Mouse (Mus musculus) neural tube, embryonic 14.5 days (tissue): ENCODE measurements around the gene Lmx1b. TPM values are rescaled to one million over a fixed set of nuclear protein-coding genes. Genes with fewer than 3 reads are reported as not detected.
A peak's percentile ranks its signal among the peaks of the same experiment; 100 is the strongest.

Experiments used
- ATAC-seq: fragments of 200-750 bp; cut with Nextera tagmentation; 2 replicates; pipeline ENCODE4 v1.8.0; 2017; ENCODE audit warnings: low read depth, mild to moderate bottlenecking, moderate TSS enrichment, moderate library complexity
- H3K27ac ChIP-seq: fragments of 300-500 bp; sonication (generic); 2 replicates; pipeline ENCODE4 v1.5.1; 2014; ENCODE audit warnings: low read depth, mild to moderate bottlenecking, control low read depth, low read length, moderate library complexity, mixed read lengths
- H3K27me3 ChIP-seq: fragments of 300-500 bp; sonication (generic); 2 replicates; pipeline ENCODE4 v1.6.1; 2014; ENCODE audit warnings: low read length; ENCODE audit not compliant: control insufficient read depth, insufficient read depth
- H3K36me3 ChIP-seq: fragments of 300-500 bp; sonication (generic); 2 replicates; pipeline ENCODE4 v1.6.1; 2014; ENCODE audit warnings: low read length, mixed read lengths; ENCODE audit not compliant: control insufficient read depth, insufficient read depth
- H3K4me1 ChIP-seq: fragments of 300-500 bp; sonication (generic); 2 replicates; pipeline ENCODE4 v1.6.1; 2014; ENCODE audit warnings: low read length; ENCODE audit not compliant: control insufficient read depth, insufficient read depth
- H3K4me2 ChIP-seq: fragments of 300-500 bp; sonication (generic); 2 replicates; pipeline ENCODE4 v1.6.1; 2014; ENCODE audit warnings: mild to moderate bottlenecking, low read depth, low read length, control low read depth
- H3K4me3 ChIP-seq: fragments of 300-500 bp; sonication (generic); 2 replicates; pipeline ENCODE4 v1.5.1; 2014; ENCODE audit warnings: low read depth, low read length, control low read depth, mixed read lengths
- H3K9ac ChIP-seq: fragments of 300-500 bp; sonication (generic); replicated peaks from 2 replicates; pipeline ENCODE4 v1.6.1; 2014; ENCODE audit warnings: low read depth, mild to moderate bottlenecking, control low read depth, low read length, mixed read lengths
- H3K9me3 ChIP-seq: fragments of 300-500 bp; sonication (generic); 2 replicates; pipeline ENCODE4 v1.6.1; 2016; ENCODE audit warnings: low read length; ENCODE audit not compliant: control insufficient read depth
- WGBS: fragments of 180-500 bp; shearing (Covaris S2); extraction: QIAGEN DNeasy Blood & Tissue Kit; methylation state at CpG from one replicate; pipeline ENCODE4 v1.1.7; 2014; 5-methylcytosine and 5-hydroxymethylcytosine counted together
- polyA plus RNA-seq: library from polyadenylated mRNA; unstranded; fragments of >200 nt; fragmentation: Nextera tagmentation; extraction: Ambion mirVana; gene quantifications from 2 replicates; pipeline ENCODE4 v1.2.1, GENCODE M21; 2014

Gene Lmx1b
- polyA plus RNA-seq, 1 experiment from 2014 or later = 16.3 TPM

- H3K27ac ChIP-seq = peak overlapping the region; percentile 87
- H3K36me3 ChIP-seq = no peaks in the 10 kb centered on the region
- 4% methylated on average over 8 of the region's 8 CpGs for WGBS
- 0 out of 2 replicates have a peak overlapping the region, but pooled peaks have one; percentile 2 for H3K9ac ChIP-seq
- H3K9me3 ChIP-seq = no peaks in the 10 kb centered on the region
- ATAC-seq = no peak
- H3K4me2 ChIP-seq = 0 out of 2 replicates have a peak overlapping the region, but pooled peaks have one; percentile 5
- H3K4me3 ChIP-seq = no peak overlapping the region
- H3K4me1 ChIP-seq = peaks cover 52% of the 10 kb centered on the region
- H3K27me3 ChIP-seq = peaks cover 17% of the 10 kb centered on the region
Observed at GRCm38 (mm10) chr2:33581866-33582265, 58.4 kb downstream of the Lmx1b start.

GRCm38 (mm10) chr2:33581449-33581777 lies 58.9 kb downstream of the Lmx1b start:
- H3K36me3 ChIP-seq = no peaks in the 10 kb centered on the region
- H3K9ac ChIP-seq = no peak overlapping the region; the same call in 1 of the 2 replicates
- no peak overlapping the region for H3K4me3 ChIP-seq
- H3K4me1 ChIP-seq = peaks cover 52% of the 10 kb centered on the region
- peak overlapping the region; percentile 87 for H3K27ac ChIP-seq
- no peaks in the 10 kb centered on the region for H3K9me3 ChIP-seq
- WGBS = under 1% methylated on average over 6 of the region's 6 CpGs
- H3K27me3 ChIP-seq = peaks cover 17% of the 10 kb centered on the region
- 0 out of 2 replicates have a peak, but pooled peaks have one; percentile 1 for ATAC-seq
- H3K4me2 ChIP-seq = peak overlapping the region; percentile 35; the same call in 1 of the 2 replicates

GRCm38 (mm10) chr2:33580697-33581448 lies 59.4 kb downstream of the Lmx1b start:
- peaks cover 19% of the 10 kb centered on the region for H3K27me3 ChIP-seq
- H3K4me3 ChIP-seq = peak overlapping the region; percentile 4; the same call in 1 of the 2 replicates
- H3K9me3 ChIP-seq = no peaks in the 10 kb centered on the region
- no peak overlapping the region; the same call in 1 of the 2 replicates for H3K9ac ChIP-seq
- peaks cover 52% of the 10 kb centered on the region for H3K4me1 ChIP-seq
- peak overlapping the region; percentile 35 for H3K4me2 ChIP-seq
- H3K27ac ChIP-seq = peak overlapping the region; percentile 87
- H3K36me3 ChIP-seq = no peaks in the 10 kb centered on the region
- WGBS = under 1% methylated on average over 34 of the region's 34 CpGs
- peak; percentile 62 for ATAC-seq

GRCm38 (mm10) chr2:33575406-33575805 lies 64.9 kb downstream of the Lmx1b start:
- H3K4me2 ChIP-seq = no peak overlapping the region
- H3K9me3 ChIP-seq = no peaks in the 10 kb centered on the region
- ATAC-seq = no peak
- H3K36me3 ChIP-seq = no peaks in the 10 kb centered on the region
- H3K27ac ChIP-seq = peak overlapping the region; percentile 57
- 22% methylated on average over 13 of the region's 13 CpGs for WGBS
- H3K27me3 ChIP-seq = peaks cover 28% of the 10 kb centered on the region
- peak overlapping the region; percentile 16; the same call in 1 of the 2 replicates for H3K9ac ChIP-seq
- H3K4me1 ChIP-seq = peaks cover 23% of the 10 kb centered on the region
- no peak overlapping the region for H3K4me3 ChIP-seq

GRCm38 (mm10) chr2:33573075-33573474 lies 67.2 kb downstream of the Lmx1b start:
- H3K4me2 ChIP-seq = no peak overlapping the region
- H3K27me3 ChIP-seq = peaks cover 26% of the 10 kb centered on the region
- 94% methylated on average over 7 of the region's 7 CpGs for WGBS
- no peaks in the 10 kb centered on the region for H3K36me3 ChIP-seq
- H3K27ac ChIP-seq = peak overlapping the region; percentile 88
- no peak for ATAC-seq
- no peaks in the 10 kb centered on the region for H3K9me3 ChIP-seq
- H3K4me3 ChIP-seq = no peak overlapping the region
- H3K9ac ChIP-seq = no peak overlapping the region
- peaks cover 20% of the 10 kb centered on the region for H3K4me1 ChIP-seq

GRCm38 (mm10) chr2:33571219-33571824 lies 69.0 kb downstream of the Lmx1b start:
- H3K36me3 ChIP-seq = no peaks in the 10 kb centered on the region
- no peaks in the 10 kb centered on the region for H3K9me3 ChIP-seq
- peaks cover 13% of the 10 kb centered on the region for H3K27me3 ChIP-seq
- WGBS = 10% methylated on average over 16 of the region's 16 CpGs
- H3K27ac ChIP-seq = peak overlapping the region; percentile 88
- peak overlapping the region; percentile 26; the same call in 1 of the 2 replicates for H3K9ac ChIP-seq
- ATAC-seq = peak; percentile 67
- no peak overlapping the region for H3K4me3 ChIP-seq
- peaks cover 20% of the 10 kb centered on the region for H3K4me1 ChIP-seq
- peak overlapping the region; percentile 18; the same call in 1 of the 2 replicates for H3K4me2 ChIP-seq

GRCm38 (mm10) chr2:33569698-33570097 lies 70.6 kb downstream of the Lmx1b start:
- WGBS = 39% methylated on average over 10 of the region's 10 CpGs
- Histone ChIP-seq H3K9me3 (no peaks in the 10 kb centered on the region), H3K4me1 (peaks cover 29% of the 10 kb centered on the region), H3K36me3 (no peaks in the 10 kb centered on the region), H3K27me3 (peaks cover 5% of the 10 kb centered on the region; the same call in 1 of the 2 replicates), H3K27ac (peak overlapping the region; percentile 88), H3K9ac (no peak overlapping the region), H3K4me2 (0 out of 2 replicates have a peak overlapping the region, but pooled peaks have one; percentile 1), H3K4me3 (no peak overlapping the region)
- ATAC-seq = peak; percentile 12; the same call in 1 of the 2 replicates

- no peak for ATAC-seq
- Histone ChIP-seq H3K36me3 (no peaks in the 10 kb centered on the region), H3K4me3 (no peak overlapping the region), H3K27ac (peak overlapping the region; percentile 88), H3K4me1 (peaks cover 29% of the 10 kb centered on the region), H3K4me2 (0 out of 2 replicates have a peak overlapping the region, but pooled peaks have one; percentile 1), H3K9me3 (no peaks in the 10 kb centered on the region), H3K9ac (no peak overlapping the region), H3K27me3 (peaks cover 5% of the 10 kb centered on the region; the same call in 1 of the 2 replicates)
- 20% methylated on average over 9 of the region's 9 CpGs for WGBS
Observed at GRCm38 (mm10) chr2:33569240-33569639, 71.1 kb downstream of the Lmx1b start.

- Histone ChIP-seq H3K36me3 (no peaks in the 10 kb centered on the region), H3K4me2 (no peak overlapping the region), H3K4me3 (no peak overlapping the region), H3K27me3 (peaks cover 4% of the 10 kb centered on the region; the same call in 1 of the 2 replicates), H3K9ac (no peak overlapping the region), H3K27ac (no peak overlapping the region), H3K4me1 (peaks cover 20% of the 10 kb centered on the region), H3K9me3 (no peaks in the 10 kb centered on the region)
- no peak for ATAC-seq
- 60% methylated on average over 4 of the region's 4 CpGs for WGBS
Observed at GRCm38 (mm10) chr2:33565886-33566285, 74.4 kb downstream of the Lmx1b start.
